Mouse (Mus musculus): ENCODE measurements around the gene Cenpm.

- TF ChIP-seq CTCF (IDR thresholded peaks at IDR 0.05; ENCODE audit: low read depth) (no peak), EP300 (IDR thresholded peaks at IDR 0.05; ENCODE audit: low read depth) (no peak)
Observed at GRCm38 (mm10) chr15:82204680-82205371, 39.7 kb downstream of the Cenpm start.
